Mouse (Mus musculus): ENCODE results near the gene BC048403. TPM values are rescaled to one million over a fixed set of nuclear protein-coding genes. Genes with fewer than 3 reads are reported as not detected.

The BC048403 gene
- polyA plus RNA-seq, 1 experiment from 2014 or later = 1.8 TPM

DNA sequence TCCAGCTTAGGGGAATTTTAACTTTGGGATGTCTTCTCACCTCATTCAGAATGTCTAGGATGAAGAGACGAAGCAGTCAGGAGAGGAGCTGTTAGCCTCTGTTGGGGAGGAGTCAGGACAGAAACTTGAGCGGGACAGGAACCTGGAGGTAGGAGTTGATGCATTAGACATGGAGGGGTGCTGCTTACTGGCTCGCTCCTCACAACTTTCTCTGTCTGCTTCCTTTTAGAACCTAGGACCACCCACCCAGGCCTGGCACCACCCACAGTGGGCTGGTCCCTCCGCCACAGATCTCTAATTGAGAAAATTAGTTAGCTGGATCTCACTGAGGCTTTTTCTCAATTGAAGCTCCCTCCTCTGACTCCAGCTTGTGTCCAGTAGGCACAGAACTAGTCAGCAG lies 13.2 kb upstream of the BC048403 start:
- Histone ChIP-seq H3K9me3 (peaks cover 9% of the 10 kb centered on the region), H3K27ac (replicated peaks) (no peak overlapping the region), H3K4me2 (no peak overlapping the region), H3K9ac (no peak overlapping the region), H3K36me3 (no peaks in the 10 kb centered on the region), H3K4me1 (no peaks in the 10 kb centered on the region), H3K4me3 (no peak overlapping the region), H3K27me3 (replicated peaks) (no peaks in the 10 kb centered on the region)
- WGBS = 58% methylated on average over 4 of the region's 4 CpGs
- no peak for ATAC-seq (ENCODE audit: extremely low read depth, insufficient number of reproducible peaks, low FRiP score, low TSS enrichment)

- no peak overlapping the region for H3K27ac ChIP-seq (replicated peaks)
- H3K4me2 ChIP-seq = no peak overlapping the region
- no peak overlapping the region for H3K4me3 ChIP-seq
- H3K4me1 ChIP-seq = no peaks in the 10 kb centered on the region
- peaks cover 3% of the 10 kb centered on the region for H3K9me3 ChIP-seq
- no peaks in the 10 kb centered on the region for H3K27me3 ChIP-seq (replicated peaks)
- H3K9ac ChIP-seq = no peak overlapping the region
- ATAC-seq (ENCODE audit: extremely low read depth, insufficient number of reproducible peaks, low FRiP score, low TSS enrichment) = no peak
- WGBS = 68% methylated on average over 4 of the region's 4 CpGs
- H3K36me3 ChIP-seq = no peaks in the 10 kb centered on the region
Measured at GRCm38 (mm10) chr10:121727151-121727550, 12.6 kb upstream of the BC048403 start.

GRCm38 (mm10) chr10:121728226-121728625 lies 11.5 kb upstream of the BC048403 start:
- Histone ChIP-seq H3K4me3 (no peak overlapping the region), H3K36me3 (no peaks in the 10 kb centered on the region), H3K27me3 (replicated peaks) (no peaks in the 10 kb centered on the region), H3K4me1 (no peaks in the 10 kb centered on the region), H3K9ac (no peak overlapping the region), H3K9me3 (no peaks in the 10 kb centered on the region), H3K4me2 (no peak overlapping the region), H3K27ac (replicated peaks) (no peak overlapping the region)
- WGBS = 90% methylated on average over 4 of the region's 4 CpGs
- no peak for ATAC-seq (ENCODE audit: extremely low read depth, insufficient number of reproducible peaks, low FRiP score, low TSS enrichment)

DNA sequence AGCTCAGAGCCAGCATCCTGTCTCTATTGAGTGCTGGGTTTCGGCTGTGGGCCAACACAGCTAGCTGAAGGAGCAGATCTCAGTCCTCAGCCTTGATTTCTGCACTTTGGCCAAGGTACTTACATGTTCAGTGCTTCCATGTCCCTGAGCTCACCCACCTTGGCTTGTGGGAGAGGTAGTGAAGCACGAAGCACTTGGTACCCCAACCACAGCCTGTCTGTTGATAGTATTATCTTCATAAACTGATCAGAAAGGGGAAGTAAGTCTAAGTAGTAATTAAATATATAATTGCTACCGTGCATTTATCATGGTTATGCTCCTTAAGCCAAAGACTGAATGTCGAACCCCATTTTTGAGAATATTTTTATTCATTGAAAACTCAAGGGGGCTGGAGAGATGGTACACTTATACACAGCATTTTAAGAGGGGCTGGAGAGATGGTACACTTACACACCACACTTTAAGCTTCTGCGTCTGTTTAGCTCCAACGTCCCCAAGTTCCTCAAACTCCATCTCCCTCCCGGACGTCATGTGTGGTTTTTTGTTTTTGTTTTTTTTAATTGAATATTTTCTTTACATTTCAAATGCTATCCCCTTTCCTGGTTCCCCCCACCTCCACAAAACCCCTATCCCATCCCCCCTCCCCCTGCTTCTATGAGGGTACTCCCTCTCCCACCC lies 8.6 kb upstream of the BC048403 start:
- no peaks in the 10 kb centered on the region for H3K36me3 ChIP-seq
- no peak overlapping the region for H3K4me2 ChIP-seq
- no peaks in the 10 kb centered on the region for H3K27me3 ChIP-seq (replicated peaks)
- no peak overlapping the region for H3K4me3 ChIP-seq
- ATAC-seq (ENCODE audit: extremely low read depth, insufficient number of reproducible peaks, low FRiP score, low TSS enrichment) = no peak
- H3K9me3 ChIP-seq = no peaks in the 10 kb centered on the region
- H3K27ac ChIP-seq (replicated peaks) = no peak overlapping the region
- H3K9ac ChIP-seq = no peak overlapping the region
- 84% methylated on average over 8 of the region's 8 CpGs for WGBS
- H3K4me1 ChIP-seq = no peaks in the 10 kb centered on the region

DNA sequence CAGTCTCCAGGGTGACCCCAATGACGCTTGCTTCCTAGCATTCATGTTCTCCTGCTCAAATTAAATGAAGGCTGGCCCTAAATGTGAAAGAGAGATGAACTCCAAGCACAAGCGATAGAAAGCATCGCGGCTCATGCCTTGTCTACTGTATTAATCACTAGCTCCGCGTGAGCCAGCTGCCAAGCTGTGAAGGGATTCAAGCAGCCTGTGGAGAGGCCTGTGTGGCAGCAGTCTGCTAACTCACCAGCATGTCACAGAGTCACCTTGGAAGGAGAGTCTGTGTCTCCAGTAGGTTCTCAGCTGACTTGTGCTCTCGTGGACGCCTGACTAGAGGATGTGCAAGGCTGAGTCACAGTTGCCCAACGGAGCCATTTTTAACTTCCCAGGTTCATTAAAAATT lies 7.2 kb upstream of the BC048403 start:
- no peak overlapping the region for H3K4me3 ChIP-seq
- ATAC-seq (ENCODE audit: extremely low read depth, insufficient number of reproducible peaks, low FRiP score, low TSS enrichment) = no peak
- H3K9me3 ChIP-seq = no peaks in the 10 kb centered on the region
- no peak overlapping the region for H3K9ac ChIP-seq
- no peaks in the 10 kb centered on the region for H3K27me3 ChIP-seq (replicated peaks)
- no peaks in the 10 kb centered on the region for H3K36me3 ChIP-seq
- WGBS = 83% methylated on average over 9 of the region's 9 CpGs
- H3K4me2 ChIP-seq = no peak overlapping the region
- no peak overlapping the region for H3K27ac ChIP-seq (replicated peaks)
- no peaks in the 10 kb centered on the region for H3K4me1 ChIP-seq

- no peak overlapping the region for H3K4me3 ChIP-seq
- H3K27ac ChIP-seq (replicated peaks) = no peak overlapping the region
- WGBS = 79% methylated on average over 3 of the region's 3 CpGs
- H3K9ac ChIP-seq = no peak overlapping the region
- H3K27me3 ChIP-seq (replicated peaks) = no peaks in the 10 kb centered on the region
- no peak overlapping the region for H3K4me2 ChIP-seq
- H3K36me3 ChIP-seq = no peaks in the 10 kb centered on the region
- H3K4me1 ChIP-seq = peaks cover 9% of the 10 kb centered on the region
- H3K9me3 ChIP-seq = no peaks in the 10 kb centered on the region
- no peak for ATAC-seq (ENCODE audit: extremely low read depth, insufficient number of reproducible peaks, low FRiP score, low TSS enrichment)
Measured at GRCm38 (mm10) chr10:121737256-121737655, 2.5 kb upstream of the BC048403 start.

GRCm38 (mm10) chr10:121742336-121742735 lies 2.6 kb downstream of the BC048403 start:
- H3K9ac ChIP-seq = no peak overlapping the region
- ATAC-seq (ENCODE audit: extremely low read depth, insufficient number of reproducible peaks, low FRiP score, low TSS enrichment) = no peak
- WGBS = 67% methylated on average over 4 of the region's 4 CpGs
- H3K36me3 ChIP-seq = peaks cover 24% of the 10 kb centered on the region
- no peak overlapping the region for H3K4me3 ChIP-seq
- no peaks in the 10 kb centered on the region for H3K9me3 ChIP-seq
- no peak overlapping the region for H3K27ac ChIP-seq (replicated peaks)
- peaks cover 9% of the 10 kb centered on the region for H3K4me1 ChIP-seq
- no peaks in the 10 kb centered on the region for H3K27me3 ChIP-seq (replicated peaks)
- no peak overlapping the region for H3K4me2 ChIP-seq

- Histone ChIP-seq H3K4me3 (no peak overlapping the region), H3K9me3 (no peaks in the 10 kb centered on the region), H3K4me2 (no peak overlapping the region), H3K27me3 (replicated peaks) (no peaks in the 10 kb centered on the region), H3K36me3 (peaks cover 59% of the 10 kb centered on the region), H3K4me1 (no peaks in the 10 kb centered on the region), H3K27ac (replicated peaks) (no peak overlapping the region), H3K9ac (no peak overlapping the region)
- ATAC-seq (ENCODE audit: extremely low read depth, insufficient number of reproducible peaks, low FRiP score, low TSS enrichment) = no peak
- WGBS = 86% methylated on average over 12 of the region's 12 CpGs
Measured at GRCm38 (mm10) chr10:121750175-121750574, 10.4 kb downstream of the BC048403 start.

DNA sequence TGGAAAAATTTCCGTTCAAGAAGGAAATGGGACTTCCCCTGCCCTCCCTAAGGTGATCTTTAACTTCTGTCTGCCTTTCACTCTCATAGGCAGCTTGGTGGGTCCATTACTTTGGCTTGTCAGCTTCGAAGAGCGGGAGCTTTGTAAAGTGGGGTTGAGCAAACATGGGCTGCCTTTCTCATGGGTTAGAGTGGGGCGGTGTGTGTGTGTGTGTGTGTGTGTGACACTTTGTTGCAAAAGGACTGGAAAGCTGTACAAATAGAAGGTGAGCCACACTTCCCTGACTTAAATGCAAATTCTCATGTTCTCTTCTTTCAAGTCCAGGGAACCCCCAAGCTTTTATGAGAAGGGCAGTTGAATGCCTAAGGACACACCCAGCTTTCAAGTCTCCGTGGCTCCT lies 14.5 kb downstream of the BC048403 start:
- ATAC-seq (ENCODE audit: extremely low read depth, insufficient number of reproducible peaks, low FRiP score, low TSS enrichment) = no peak
- H3K27me3 ChIP-seq (replicated peaks) = no peaks in the 10 kb centered on the region
- no peak overlapping the region for H3K4me2 ChIP-seq
- WGBS = 73% methylated on average over 5 of the region's 5 CpGs
- H3K9ac ChIP-seq = no peak overlapping the region
- no peaks in the 10 kb centered on the region for H3K4me1 ChIP-seq
- no peak overlapping the region for H3K4me3 ChIP-seq
- H3K27ac ChIP-seq (replicated peaks) = no peak overlapping the region
- no peaks in the 10 kb centered on the region for H3K9me3 ChIP-seq
- peaks cover 23% of the 10 kb centered on the region for H3K36me3 ChIP-seq

GRCm38 (mm10) chr10:121755822-121756221 lies 16.1 kb downstream of the BC048403 start:
- 44% methylated on average over 1 of the region's 1 CpGs for WGBS
- no peaks in the 10 kb centered on the region for H3K27me3 ChIP-seq (replicated peaks)
- H3K27ac ChIP-seq (replicated peaks) = peak overlapping the region; percentile 44
- no peak overlapping the region for H3K9ac ChIP-seq
- peaks cover 12% of the 10 kb centered on the region for H3K36me3 ChIP-seq
- no peaks in the 10 kb centered on the region for H3K9me3 ChIP-seq
- H3K4me3 ChIP-seq = no peak overlapping the region
- no peaks in the 10 kb centered on the region for H3K4me1 ChIP-seq
- no peak for ATAC-seq (ENCODE audit: extremely low read depth, insufficient number of reproducible peaks, low FRiP score, low TSS enrichment)
- no peak overlapping the region for H3K4me2 ChIP-seq

GRCm38 (mm10) chr10:121756677-121757076 lies 16.9 kb downstream of the BC048403 start:
- Histone ChIP-seq H3K27me3 (replicated peaks) (no peaks in the 10 kb centered on the region), H3K9ac (no peak overlapping the region), H3K9me3 (no peaks in the 10 kb centered on the region), H3K4me1 (no peaks in the 10 kb centered on the region), H3K4me2 (no peak overlapping the region), H3K4me3 (no peak overlapping the region), H3K27ac (replicated peaks) (no peak overlapping the region), H3K36me3 (peaks cover 8% of the 10 kb centered on the region)
- WGBS = 72% methylated on average over 4 of the region's 4 CpGs
- no peak for ATAC-seq (ENCODE audit: extremely low read depth, insufficient number of reproducible peaks, low FRiP score, low TSS enrichment)

DNA sequence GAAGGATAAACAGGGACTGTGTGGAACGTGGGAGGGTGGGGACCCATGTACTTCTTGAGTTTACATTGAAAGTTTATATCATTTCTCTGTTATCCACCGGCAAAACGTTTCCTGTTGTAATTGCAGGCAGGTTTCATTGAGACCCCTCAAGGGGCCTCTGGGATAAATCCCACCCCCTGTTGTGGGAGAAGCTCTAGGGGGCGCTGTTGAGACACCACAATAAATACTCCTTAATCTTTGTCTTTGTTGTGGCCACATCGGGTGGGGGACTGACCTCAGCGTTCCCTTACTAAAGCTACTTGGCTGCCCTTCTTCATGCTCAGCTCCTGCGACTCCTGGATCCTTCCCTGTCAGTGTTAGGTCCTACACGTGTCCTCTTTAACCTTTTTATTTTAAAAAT lies 19.4 kb downstream of the BC048403 start:
- Histone ChIP-seq H3K4me1 (no peaks in the 10 kb centered on the region), H3K9ac (no peak overlapping the region), H3K27ac (replicated peaks) (no peak overlapping the region), H3K4me3 (no peak overlapping the region), H3K4me2 (no peak overlapping the region), H3K9me3 (no peaks in the 10 kb centered on the region), H3K36me3 (no peaks in the 10 kb centered on the region), H3K27me3 (replicated peaks) (no peaks in the 10 kb centered on the region)
- WGBS = 49% methylated on average over 8 of the region's 8 CpGs
- no peak for ATAC-seq (ENCODE audit: extremely low read depth, insufficient number of reproducible peaks, low FRiP score, low TSS enrichment)
